Mouse (Mus musculus) left cerebral cortex, adult 18-20 months (tissue): Measurements from ENCODE around the gene Vmn1r167. TPM values are rescaled to one million over a fixed set of nuclear protein-coding genes. Genes with fewer than 3 reads are reported as not detected.
"Not testable (repeated sequence)": the region's sequence is repeated elsewhere in the genome, so short reads cannot be mapped to it uniquely, and the experiment has no call there.

Source experiments
- DNase-seq, 2 experiments: peaks; one replicate each; pipeline ENCODE4 v3.0.0; 2021 to 2022; ENCODE audit warnings: low spot score in 2 of 2, mixed read lengths in 1 of 2
- long read RNA-seq, 2 experiments: library from polyadenylated mRNA; stranded (forward); transcript quantifications; one replicate each; pipeline ENCODE4 v2.0.0; 2021
- total RNA-seq, 2 experiments: library from RNA; stranded (reverse); gene quantifications; 2 replicates each; pipeline ENCODE4 v1.2.3; 2021

Gene Vmn1r167
- not detected for total RNA-seq
- long read RNA-seq, experiment 1: 0 reads
- long read RNA-seq, experiment 2: 0 reads

DNA sequence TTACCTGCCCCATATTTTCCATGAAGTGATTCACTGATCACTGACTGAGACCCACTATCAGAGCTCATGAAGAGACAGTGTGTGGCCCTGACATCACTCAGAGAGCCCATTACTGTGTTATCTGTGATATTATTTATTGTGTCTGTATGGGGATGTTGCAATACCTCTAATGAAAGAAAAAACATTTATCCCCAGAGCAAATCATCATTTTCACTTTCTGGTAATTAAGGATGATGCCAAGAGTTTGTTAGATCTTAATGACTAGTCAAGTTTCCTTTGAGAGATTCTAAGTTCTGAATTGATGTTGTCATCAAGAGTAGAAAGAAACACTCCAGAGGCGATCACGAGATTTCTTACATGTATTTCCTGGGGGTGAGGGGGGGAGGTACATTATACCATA lies at the start of gene Vmn1r167:
Gene Vmn1r167 (minus strand): TSS at position 101 of the 400 bp plus-strand sequence.
- DNase-seq: not testable (repeated sequence)

DNA sequence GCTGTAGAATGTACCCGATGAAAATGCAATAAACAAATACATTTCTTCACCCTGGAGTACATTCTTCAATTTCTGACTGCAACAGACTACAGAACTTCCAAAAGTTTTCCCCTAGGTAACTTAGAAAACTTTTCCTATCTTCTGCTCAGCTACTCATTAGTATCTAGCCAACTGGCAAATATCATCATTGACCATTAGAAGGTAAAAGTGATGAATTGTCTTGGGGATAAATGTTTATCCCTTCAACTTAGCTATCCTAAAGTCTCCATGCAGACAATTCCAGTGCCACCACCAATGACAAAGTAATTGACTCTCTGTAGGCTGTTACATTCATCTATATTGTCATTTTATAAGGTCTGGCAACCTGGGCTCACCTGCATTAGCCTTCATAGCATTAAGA lies 32.4 kb upstream of the Vmn1r167 start, which contains the start of gene Vmn1r168:
Gene Vmn1r168 (plus strand): TSS at position 301 of the 400 bp plus-strand sequence.
- not testable (repeated sequence) for DNase-seq

DNA sequence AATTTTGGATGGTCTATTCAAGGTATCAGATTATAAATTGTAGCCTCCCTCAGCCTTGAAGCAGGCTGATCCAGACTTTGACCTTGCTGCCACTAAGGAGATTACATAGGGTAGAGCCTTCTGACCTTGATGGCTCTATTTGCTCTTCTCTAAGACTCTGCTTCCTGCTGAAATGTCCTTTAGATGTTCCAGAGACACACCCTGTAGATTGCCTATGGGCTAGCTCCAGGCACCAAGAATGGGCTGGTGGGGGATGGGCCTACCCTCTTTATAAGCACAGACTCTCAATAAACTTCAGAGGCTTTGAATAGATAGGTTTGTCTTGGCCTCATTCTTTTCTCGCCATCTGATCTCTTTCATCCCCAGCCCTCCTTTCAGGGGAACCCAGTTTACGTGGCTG lies 34.1 kb downstream of the Vmn1r167 start:
- DNase-seq: not testable (repeated sequence)

DNA sequence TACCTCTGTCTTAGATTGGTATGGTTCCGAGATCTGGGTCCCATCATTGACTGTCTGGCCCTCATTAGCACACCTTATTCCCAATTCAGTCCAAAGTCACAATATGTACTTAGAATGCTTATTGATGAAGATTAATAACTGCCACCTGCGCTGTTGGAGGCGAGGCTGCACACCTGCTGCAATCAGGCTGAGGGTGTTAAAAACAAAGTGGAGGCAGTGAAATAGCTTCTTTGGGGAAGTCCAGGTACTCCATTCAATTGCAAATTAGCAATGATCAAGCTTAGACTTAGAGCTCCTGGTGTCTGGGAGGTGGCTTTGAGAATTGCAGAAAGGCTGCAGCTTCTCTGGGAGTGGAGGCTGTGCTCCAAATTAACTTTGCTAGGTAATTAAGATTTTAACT lies 36.2 kb downstream of the Vmn1r167 start:
- DNase-seq: not testable (repeated sequence)

DNA sequence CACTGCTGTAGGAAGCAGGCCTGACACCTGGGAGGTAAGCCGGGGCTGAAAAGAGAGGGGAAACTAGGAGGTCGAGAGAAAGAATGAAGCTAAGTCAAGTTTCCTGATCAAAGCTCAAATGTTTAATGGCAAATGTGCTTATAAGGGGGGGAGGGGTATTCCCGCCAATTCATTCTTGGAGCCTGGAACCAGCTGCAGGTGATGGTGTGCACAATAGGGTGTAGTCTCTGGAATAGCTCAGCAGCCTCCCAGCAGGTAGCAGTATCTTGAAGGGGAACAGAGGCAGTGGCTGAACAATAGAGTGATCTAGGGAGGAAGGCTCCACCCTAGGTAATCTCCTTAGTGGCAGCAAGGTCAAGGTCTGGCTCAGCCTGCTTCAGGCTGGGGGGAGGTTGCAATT lies 36.8 kb downstream of the Vmn1r167 start:
- not testable (repeated sequence) for DNase-seq

Other genes with a start within 250 kb of the Vmn1r167 start
- gene Gm6902, start 228.3 kb downstream of the Vmn1r167 start, total RNA-seq: not detected
- gene Nlrp4e, start 206.0 kb downstream of the Vmn1r167 start, total RNA-seq: not detected
- gene Nlrp5, start 121.3 kb downstream of the Vmn1r167 start, total RNA-seq: under 1 TPM; 0.14 to 0.47 TPM
- not detected for gene Vmn1r168, start 32.5 kb upstream of the Vmn1r167 start, total RNA-seq
- gene Vmn1r169, start 68.3 kb upstream of the Vmn1r167 start, total RNA-seq: not detected
- gene Vmn1r170, start 99.0 kb upstream of the Vmn1r167 start, total RNA-seq: not detected
- gene Vmn1r171, start 123.5 kb upstream of the Vmn1r167 start, total RNA-seq: not detected
- not detected for gene Vmn1r172, start 151.1 kb upstream of the Vmn1r167 start, total RNA-seq
- gene Vmn1r173, start 193.5 kb upstream of the Vmn1r167 start, total RNA-seq: not detected
- not detected for gene Vmn1r174, start 245.1 kb upstream of the Vmn1r167 start, total RNA-seq